Mouse (Mus musculus): ENCODE results near the gene Asna1. TPM values are rescaled to one million over a fixed set of nuclear protein-coding genes. Genes with fewer than 3 reads are reported as not detected.

Asna1 gene
- polyA plus RNA-seq, 1 experiment from 2014 or later = 116 TPM

DNA sequence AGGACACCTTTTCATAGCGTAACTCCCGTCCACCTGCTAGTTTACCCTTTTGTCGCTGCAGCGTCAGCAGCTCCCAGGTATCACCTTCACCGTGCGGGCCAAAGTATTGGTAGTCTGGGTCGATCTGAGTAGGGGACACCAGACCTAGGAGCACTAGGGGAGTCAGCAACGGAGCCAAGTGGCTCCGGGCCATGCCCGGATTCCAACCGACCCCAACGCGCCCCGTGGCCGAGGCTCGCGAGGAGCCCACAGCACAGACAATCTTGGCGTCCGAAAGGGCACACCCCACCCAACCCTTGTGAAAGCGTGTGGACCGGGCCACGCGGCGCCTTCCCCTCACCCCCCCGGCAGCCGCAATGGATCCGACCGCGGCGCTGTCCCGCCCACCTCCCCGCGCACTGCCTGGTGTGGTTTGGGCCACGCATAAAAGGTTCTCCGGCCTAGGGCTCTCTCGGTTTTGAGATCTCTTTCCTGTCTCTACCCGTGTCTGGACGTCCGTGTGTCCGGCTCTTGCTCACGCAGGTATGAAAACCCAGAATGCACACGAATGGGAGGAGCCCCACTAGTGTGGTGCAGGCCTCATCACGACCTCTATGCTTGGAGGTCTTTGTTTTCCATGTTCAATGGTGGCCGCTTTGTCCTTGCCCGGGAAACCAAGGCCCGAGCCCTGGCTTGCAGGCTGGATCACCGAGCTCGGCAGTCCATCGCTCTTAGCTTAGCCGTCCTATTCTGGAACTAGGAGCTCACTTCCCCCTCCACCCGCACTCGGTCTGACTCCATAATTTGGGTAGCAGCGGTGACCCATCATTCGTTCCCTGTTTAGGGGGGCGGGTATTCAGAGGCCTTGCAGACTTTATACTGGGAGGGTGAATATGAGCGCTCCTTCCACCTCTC is 55.6 kb downstream of the Asna1 start, which contains the start of the genes Gm49661, Prdx2 and Rnaseh2a:
Gene Gm49661 (minus strand): TSS at position 193 of the 894 bp plus-strand sequence.
Gene Prdx2 (plus strand): TSS at position 347 of the 894 bp plus-strand sequence.
Gene Rnaseh2a (minus strand): TSS at position 527 of the 894 bp plus-strand sequence.
- no peaks in the 10 kb centered on the region for H3K27me3 ChIP-seq (ENCODE audit: insufficient read depth, low read length)
- 0 out of 2 replicates have a peak, but pooled peaks have one; percentile 7 for TF ChIP-seq CTCF (IDR thresholded peaks at IDR 0.05; ENCODE audit: low read depth)
- under 1% methylated on average over 56 of the region's 56 CpGs for WGBS
- peak within 1 kb of the TSS; percentile 92 for H3K27ac ChIP-seq
- peak within 1 kb of the TSS; percentile 85 for H3K9ac ChIP-seq (ENCODE audit: low read depth, low read length)
- peak within 1 kb of the TSS; percentile 66 for H3K4me3 ChIP-seq (replicated peaks; ENCODE audit: low read depth, low read length)
- H3K36me3 ChIP-seq (ENCODE audit: insufficient read depth, low read length) = peaks cover 21% of the 10 kb centered on the region
- H3K4me2 ChIP-seq (ENCODE audit: low read length) = peak within 1 kb of the TSS; percentile 81
- no peaks in the 10 kb centered on the region for H3K9me3 ChIP-seq (replicated peaks; ENCODE audit: low read length)
- ATAC-seq (replicated peaks; ENCODE audit: low FRiP score, low read depth) (peak; percentile 68), DNase-seq (ENCODE audit: low spot score) (peak; percentile 85)
- peaks cover 32% of the 10 kb centered on the region for H3K4me1 ChIP-seq (replicated peaks; ENCODE audit: insufficient read depth, low read length)

GRCm38 (mm10) chr8:84968650-84969049 is 56.4 kb downstream of the Asna1 start:
- 8% methylated on average over 2 of the region's 2 CpGs for WGBS
- peak; percentile 53 for DNase-seq (ENCODE audit: low spot score)
- H3K27ac ChIP-seq = peak overlapping the region; percentile 92

More at GRCm38 (mm10) chr8:84968650-84969049, 56.4 kb downstream of the Asna1 start:
- ATAC-seq (replicated peaks; ENCODE audit: low FRiP score, low read depth) = no peak
- H3K4me1 ChIP-seq (replicated peaks; ENCODE audit: insufficient read depth, low read length) = peaks cover 32% of the 10 kb centered on the region
- H3K36me3 ChIP-seq (ENCODE audit: insufficient read depth, low read length) = peaks cover 21% of the 10 kb centered on the region
- TF ChIP-seq CTCF (IDR thresholded peaks at IDR 0.05; ENCODE audit: low read depth) = no peak
- H3K9ac ChIP-seq (ENCODE audit: low read depth, low read length) = peak overlapping the region; percentile 85
- no peaks in the 10 kb centered on the region for H3K9me3 ChIP-seq (replicated peaks; ENCODE audit: low read length)
- peak overlapping the region; percentile 81 for H3K4me2 ChIP-seq (ENCODE audit: low read length)
- H3K4me3 ChIP-seq (replicated peaks; ENCODE audit: low read depth, low read length) = peak overlapping the region; percentile 66
- no peaks in the 10 kb centered on the region for H3K27me3 ChIP-seq (ENCODE audit: insufficient read depth, low read length)

Small RNA genes within 50 kb of the gene (microRNA-seq; reads per million reads assigned to microRNA genes)
- gene Mir7070 = not detected

Other genes with a start within 250 kb of the Asna1 start
- gene Nfix, start 224.9 kb downstream of the Asna1 start, polyA plus RNA-seq (2015; fragmentation: Nextera tagmentation; extraction: Ambion mirVana) = 21.1 and 22.3 TPM in 2 replicates
- 7.0 and 7.4 TPM in 2 replicates for gene Dand5, start 202.5 kb downstream of the Asna1 start, polyA plus RNA-seq (2015; fragmentation: Nextera tagmentation; extraction: Ambion mirVana)
- gene Gadd45gip1, start 193.8 kb downstream of the Asna1 start, polyA plus RNA-seq (2015; fragmentation: Nextera tagmentation; extraction: Ambion mirVana) = 51.0 and 54.3 TPM in 2 replicates
- 97.1 and 98.9 TPM in 2 replicates for gene Rad23a, start 184.6 kb downstream of the Asna1 start, polyA plus RNA-seq (2015; fragmentation: Nextera tagmentation; extraction: Ambion mirVana)
- 644 and 753 TPM in 2 replicates for gene Calr, start 178.3 kb downstream of the Asna1 start, polyA plus RNA-seq (2015; fragmentation: Nextera tagmentation; extraction: Ambion mirVana)
- 68.2 and 74.7 TPM in 2 replicates for gene Farsa, start 168.3 kb downstream of the Asna1 start, polyA plus RNA-seq (2015; fragmentation: Nextera tagmentation; extraction: Ambion mirVana)
- 43.0 and 45.7 TPM in 2 replicates for gene Syce2, start 153.2 kb downstream of the Asna1 start, polyA plus RNA-seq (2015; fragmentation: Nextera tagmentation; extraction: Ambion mirVana)
- gene Gcdh, start 131.4 kb downstream of the Asna1 start, polyA plus RNA-seq (2015; fragmentation: Nextera tagmentation; extraction: Ambion mirVana) = 59.2 and 67.6 TPM in 2 replicates
- gene Klf1, start 123.4 kb downstream of the Asna1 start, polyA plus RNA-seq (2015; fragmentation: Nextera tagmentation; extraction: Ambion mirVana) = 1.1 and 1.8 TPM in 2 replicates
- 12.3 and 13.2 TPM in 2 replicates for gene Dnase2a, start 116.7 kb downstream of the Asna1 start, polyA plus RNA-seq (2015; fragmentation: Nextera tagmentation; extraction: Ambion mirVana)
- gene Mast1, start 87.9 kb downstream of the Asna1 start, polyA plus RNA-seq (2015; fragmentation: Nextera tagmentation; extraction: Ambion mirVana) = 0.04 and 0.08 TPM in 2 replicates
- gene Rtbdn, start 78.3 kb downstream of the Asna1 start, polyA plus RNA-seq (2015; fragmentation: Nextera tagmentation; extraction: Ambion mirVana) = 0.09 TPM in 1 of 2 replicates, not detected in the other
- not detected in 2 replicates for gene Gm49661, start 55.8 kb downstream of the Asna1 start, polyA plus RNA-seq (2015; fragmentation: Nextera tagmentation; extraction: Ambion mirVana)
- gene Prdx2, start 55.7 kb downstream of the Asna1 start, polyA plus RNA-seq (2015; fragmentation: Nextera tagmentation; extraction: Ambion mirVana) = 729 and 747 TPM in 2 replicates
- gene Rnaseh2a, start 55.5 kb downstream of the Asna1 start, polyA plus RNA-seq (2015; fragmentation: Nextera tagmentation; extraction: Ambion mirVana) = 101 and 103 TPM in 2 replicates
- gene Junb, start 46.6 kb downstream of the Asna1 start, polyA plus RNA-seq (2015; fragmentation: Nextera tagmentation; extraction: Ambion mirVana) = 22.7 and 27.7 TPM in 2 replicates
- gene Hook2, start 34.7 kb downstream of the Asna1 start, polyA plus RNA-seq (2015; fragmentation: Nextera tagmentation; extraction: Ambion mirVana) = 30.2 and 32.0 TPM in 2 replicates
- not detected in 2 replicates for gene Best2, start 10.8 kb downstream of the Asna1 start, polyA plus RNA-seq (2015; fragmentation: Nextera tagmentation; extraction: Ambion mirVana)
- 120 and 131 TPM in 2 replicates for gene Trir, start 1.5 kb upstream of the Asna1 start, polyA plus RNA-seq (2015; fragmentation: Nextera tagmentation; extraction: Ambion mirVana)
- gene Tnpo2, start 11.6 kb upstream of the Asna1 start, polyA plus RNA-seq (2015; fragmentation: Nextera tagmentation; extraction: Ambion mirVana) = 19.0 and 19.4 TPM in 2 replicates
- 35.2 and 38.5 TPM in 2 replicates for gene Fbxw9, start 34.8 kb upstream of the Asna1 start, polyA plus RNA-seq (2015; fragmentation: Nextera tagmentation; extraction: Ambion mirVana)
- gene Gm5741, start 42.7 kb upstream of the Asna1 start, polyA plus RNA-seq (2015; fragmentation: Nextera tagmentation; extraction: Ambion mirVana) = not detected in 2 replicates
- 55.7 and 59.7 TPM in 2 replicates for gene Dhps, start 46.5 kb upstream of the Asna1 start, polyA plus RNA-seq (2015; fragmentation: Nextera tagmentation; extraction: Ambion mirVana)
- 152 and 156 TPM in 2 replicates for gene Wdr83os, start 55.5 kb upstream of the Asna1 start, polyA plus RNA-seq (2015; fragmentation: Nextera tagmentation; extraction: Ambion mirVana)
- 33.8 and 36.7 TPM in 2 replicates for gene Wdr83, start 56.0 kb upstream of the Asna1 start, polyA plus RNA-seq (2015; fragmentation: Nextera tagmentation; extraction: Ambion mirVana)
- 40.1 and 42.3 TPM in 2 replicates for gene Man2b1, start 58.0 kb upstream of the Asna1 start, polyA plus RNA-seq (2015; fragmentation: Nextera tagmentation; extraction: Ambion mirVana)
- gene Zfp791, start 97.8 kb upstream of the Asna1 start, polyA plus RNA-seq (2015; fragmentation: Nextera tagmentation; extraction: Ambion mirVana) = 1.4 and 2.0 TPM in 2 replicates
- not detected in 2 replicates for gene Cks1brt, start 126.6 kb upstream of the Asna1 start, polyA plus RNA-seq (2015; fragmentation: Nextera tagmentation; extraction: Ambion mirVana)
- not detected in 2 replicates for gene Olfr371, start 200.7 kb upstream of the Asna1 start, polyA plus RNA-seq (2015; fragmentation: Nextera tagmentation; extraction: Ambion mirVana)